Mouse (Mus musculus): Measurements from ENCODE around the gene Catsperd. TPM values are rescaled to one million over a fixed set of nuclear protein-coding genes. Genes with fewer than 3 reads are reported as not detected.
"Not testable (repeated sequence)": the region's sequence is repeated elsewhere in the genome, so short reads cannot be mapped to it uniquely, and the experiment has no call there.

The Catsperd gene
- under 1 TPM; 0.82 to 0.91 TPM for total RNA-seq (2021)

- DNase-seq: no peak
These were observed at the start of gene Catsperd for GRCm38 (mm10) chr17:56627530-56628277. Catsperd (plus strand) TSS chr17:56628143.

GRCm38 (mm10) chr17:56583071-56583470, 44.9 kb upstream of the Catsperd start:
- no peak for DNase-seq

GRCm38 (mm10) chr17:56583611-56584256, 44.2 kb upstream of the Catsperd start:
- peak in 1 of 2 experiments; percentile 37 for DNase-seq

GRCm38 (mm10) chr17:56584257-56585130, 43.4 kb upstream of the Catsperd start, which contains the start of the genes Safb2 and Safb:
Safb2 (minus strand) TSS chr17:56584585.
Safb (plus strand) TSS chr17:56584825.
- peak; percentile 100 for DNase-seq

GRCm38 (mm10) chr17:56585171-56585821, 42.6 kb upstream of the Catsperd start:
- no peak for DNase-seq

GRCm38 (mm10) chr17:56587773-56588172, 40.2 kb upstream of the Catsperd start:
- DNase-seq: no peak

GRCm38 (mm10) chr17:56588921-56589320, 39.0 kb upstream of the Catsperd start:
- no peak for DNase-seq

- DNase-seq: no peak
These were observed 35.4 kb upstream of the Catsperd start for GRCm38 (mm10) chr17:56592553-56592952.

GRCm38 (mm10) chr17:56593527-56594271, 34.2 kb upstream of the Catsperd start:
- no peak for DNase-seq

- no peak for DNase-seq
These were observed 24.5 kb upstream of the Catsperd start for GRCm38 (mm10) chr17:56603186-56604069.

GRCm38 (mm10) chr17:56604070-56604380, 23.9 kb upstream of the Catsperd start:
- no peak for DNase-seq

GRCm38 (mm10) chr17:56604422-56604821, 23.5 kb upstream of the Catsperd start:
- no peak for DNase-seq

- DNase-seq: no peak
These were observed 22.5 kb upstream of the Catsperd start for GRCm38 (mm10) chr17:56605431-56605830.

GRCm38 (mm10) chr17:56607521-56608062, 20.4 kb upstream of the Catsperd start:
- no peak for DNase-seq

- no peak for DNase-seq
These were observed 19.2 kb upstream of the Catsperd start for GRCm38 (mm10) chr17:56608699-56609098.

GRCm38 (mm10) chr17:56609452-56610171, 18.3 kb upstream of the Catsperd start, which contains the start of gene 2410015M20Rik:
2410015M20Rik (minus strand) TSS chr17:56609771.
- DNase-seq: peak; percentile 95

GRCm38 (mm10) chr17:56611323-56611722, 16.6 kb upstream of the Catsperd start:
- DNase-seq: no peak

GRCm38 (mm10) chr17:56611861-56612564, 15.9 kb upstream of the Catsperd start:
- DNase-seq: no peak

GRCm38 (mm10) chr17:56612565-56612939, 15.4 kb upstream of the Catsperd start:
- DNase-seq: not testable (repeated sequence)
